8 mouse cellular contexts compared by ENCODE assay signal in the genomic region with DNA sequence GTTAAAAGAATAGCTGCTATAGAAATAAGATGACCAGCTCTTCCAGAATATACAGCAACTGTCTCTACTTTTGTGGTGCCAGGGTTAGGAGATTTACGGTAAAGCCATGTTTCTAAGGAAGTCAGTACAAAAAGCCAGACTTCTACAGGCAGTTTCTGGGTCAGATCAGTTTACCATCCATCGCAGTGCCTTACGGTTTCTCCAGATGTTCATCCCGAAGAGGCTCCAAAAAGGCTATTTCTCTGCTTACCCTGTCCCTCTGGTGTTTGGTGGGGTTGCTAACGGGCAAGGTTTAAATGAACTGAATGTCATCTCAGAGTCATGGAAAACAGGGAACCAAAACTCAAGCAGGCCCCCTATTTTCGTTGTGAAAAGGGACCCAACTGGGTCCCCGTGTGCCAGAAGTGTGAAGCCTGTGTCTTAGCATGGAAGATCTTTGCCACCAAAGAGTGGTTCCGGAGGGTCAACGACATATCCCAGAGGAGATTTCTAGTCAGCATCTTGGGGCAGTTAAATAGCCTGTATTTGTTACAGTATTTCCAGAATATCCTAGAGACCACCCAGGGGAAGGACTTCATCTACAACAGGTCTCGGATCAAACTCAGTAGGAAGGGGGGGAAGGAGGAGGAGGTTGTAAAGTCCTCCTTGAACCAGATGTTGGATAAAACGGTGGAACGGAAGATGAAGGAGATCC. TPM values are rescaled to one million over a fixed set of nuclear protein-coding genes. Genes with fewer than 3 reads are reported as not detected.
DNase-seq lines count a peak whose midpoint lies in the region; ATAC-seq and TF ChIP-seq lines count a peak whose summit lies in the region.

Gene Fbxw10, plus strand, starts transcription at position 109 of the 694 bp plus-strand sequence.

- peaks cover 5 to 8% of the 10 kb centered on the region in 2 experiments; a peak in 3 of 4 replicates for H3K4me1 ChIP-seq in heart, embryonic 14.5 days (ENCODE audit: control insufficient read depth in 2 of 2, insufficient read depth in 2 of 2, low read length in 2 of 2)
- no peaks in the 10 kb centered on the region for H3K4me1 ChIP-seq in stomach, postnatal 0 days (replicated peaks; ENCODE audit: control insufficient read depth, insufficient read depth)

- ATAC-seq in common myeloid progenitor, adult 5-6 weeks (replicated peaks; ENCODE audit: low read depth, poor library complexity, severe bottlenecking) = peak; percentile 77
- ATAC-seq in heart, embryonic 14.5 days (ENCODE audit: insufficient number of reproducible peaks, insufficient read depth, low FRiP score, low read depth) = no peak
- peak; percentile 53 for ATAC-seq in megakaryocyte progenitor cell, adult 5-6 weeks (replicated peaks; ENCODE audit: poor library complexity)
- ATAC-seq in stomach, postnatal 0 days (ENCODE audit: low FRiP score, low TSS enrichment) = no peak

- 36% methylated on average over 12 of the region's 12 CpGs for WGBS in heart, embryonic 14.5 days
- 27% methylated on average over 12 of the region's 12 CpGs for WGBS in stomach, postnatal 0 days

- H3K4me3 ChIP-seq in heart, embryonic 14.5 days (ENCODE audit: control insufficient read depth in 1 of 2, insufficient read depth in 1 of 2, low read depth in 1 of 2, low read length in 2 of 2) = 0 out of 4 replicates have a peak within 1 kb of the TSS, but pooled peaks of 1 of the 2 experiments have one; percentile 3
- peak within 1 kb of the TSS; percentile 18; the same call in 1 of the 2 replicates for H3K4me3 ChIP-seq in stomach, postnatal 0 days (ENCODE audit: low read depth, low read length)

- no peaks in the 10 kb centered on the region for H3K9me3 ChIP-seq in heart, embryonic 14.5 days (ENCODE audit: control insufficient read depth, low read length)
- H3K9me3 ChIP-seq in stomach, postnatal 0 days (ENCODE audit: control insufficient read depth, low read length) = no peaks in the 10 kb centered on the region

- peak; percentile 11 for DNase-seq in ovary, postnatal 10 days (ENCODE audit: low spot score)
- DNase-seq in ovary, adult 18-20 months (ENCODE audit: low spot score) = no peak
- DNase-seq in layer of hippocampus, adult 9-10 months (ENCODE audit: low spot score) = peak; percentile 41
- no peak for DNase-seq in stomach, postnatal 0 days (ENCODE audit: low spot score)
- DNase-seq in gastrocnemius, adult 8-10 months (ENCODE audit: low spot score in 2 of 2) = no peak

- H3K27me3 ChIP-seq in heart, embryonic 14.5 days (ENCODE audit: control insufficient read depth, insufficient read depth, low read length) = no peaks in the 10 kb centered on the region
- H3K27me3 ChIP-seq in stomach, postnatal 0 days (ENCODE audit: control insufficient read depth, insufficient read depth, low read length) = no peaks in the 10 kb centered on the region

- no peak for TF ChIP-seq EP300 in stomach, postnatal 0 days (optimal IDR thresholded peaks at IDR 0.05)

- peak within 1 kb of the TSS; percentile 51 for H3K4me2 ChIP-seq in heart, embryonic 14.5 days (ENCODE audit: low read length)
- H3K4me2 ChIP-seq in stomach, postnatal 0 days (replicated peaks; ENCODE audit: low read depth) = peak within 1 kb of the TSS; percentile 34

- TF ChIP-seq CTCF in stomach, postnatal 0 days (IDR thresholded peaks at IDR 0.05; ENCODE audit: low read depth) = no peak

- H3K9ac ChIP-seq in heart, embryonic 14.5 days (ENCODE audit: low read length) = peak within 1 kb of the TSS; percentile 34; the same call in 1 of the 2 replicates
- H3K9ac ChIP-seq in stomach, postnatal 0 days (ENCODE audit: low read length) = no peak within 1 kb of the TSS

- H3K27ac ChIP-seq in heart, embryonic 14.5 days (replicated peaks in 1 of 2; ENCODE audit: control insufficient read depth in 1 of 2, insufficient read depth in 1 of 2, low read depth in 2 of 2, low read length in 2 of 2) = no peak within 1 kb of the TSS
- H3K27ac ChIP-seq in stomach, postnatal 0 days (replicated peaks) = 0 out of 2 replicates have a peak within 1 kb of the TSS, but pooled peaks have one; percentile 13

- H3K36me3 ChIP-seq in heart, embryonic 14.5 days (ENCODE audit: control insufficient read depth, insufficient read depth, low read length) = no peaks in the 10 kb centered on the region
- H3K36me3 ChIP-seq in stomach, postnatal 0 days (ENCODE audit: control insufficient read depth, insufficient read depth, low read length) = peaks cover 2% of the 10 kb centered on the region; the same call in 1 of the 2 replicates

RNA-seq across cellular contexts. Expression of gene Fbxw10, which starts in this region (rescaled TPM):
- total RNA-seq in common myeloid progenitor, adult 5-6 weeks (2017) = 0.58 and 1.2 TPM in 2 replicates
- 0.11 and 0.14 TPM in 2 replicates for polyA plus RNA-seq in heart, embryonic 14.5 days (2014; fragmentation: Nextera tagmentation; extraction: Ambion mirVana)
- 2.2 and 2.3 TPM in 2 replicates for total RNA-seq in megakaryocyte progenitor cell, adult 5-6 weeks (2015)
- total RNA-seq in megakaryocyte progenitor cell, adult 5-6 weeks (2017) = 1.2 and 4.1 TPM in 2 replicates
- 0.47 TPM in 2 replicates for polyA plus RNA-seq in stomach, postnatal 0 days (2015; fragmentation: Nextera tagmentation; extraction: Ambion mirVana)
- under 1 TPM in 3 of 4 experiments, not detected in 1; 0.11 to 0.65 (median 0.19) TPM for total RNA-seq in gastrocnemius, adult 8-10 months (2022)

Comparison
In these comparisons a context has a peak if more than half of its experiments do, and no peak if none do; other contexts are left out.
1. DNase-seq: peak in ovary, postnatal 10 days (single experiment) and layer of hippocampus, adult 9-10 months (single experiment); none in ovary, adult 18-20 months (single experiment), stomach, postnatal 0 days (single experiment) and gastrocnemius, adult 8-10 months (0 of 2).
2. ATAC-seq: peak in common myeloid progenitor, adult 5-6 weeks (single experiment) and megakaryocyte progenitor cell, adult 5-6 weeks (single experiment); none in heart, embryonic 14.5 days (single experiment) and stomach, postnatal 0 days (single experiment).